Mouse (Mus musculus) liver, embryonic 13.5 days (tissue): ENCODE measurements at regions not wholly inside any gene's neighbourhood (a gene's known extent, or its start where the extent isn't known, plus 50 kb on each side); places are given as distances from the start of the nearest gene placed in this dataset.

Source experiments
- ATAC-seq: fragments of 200-750 bp; cut with Nextera tagmentation; 2 replicates; pipeline ENCODE4 v1.8.0; 2017; ENCODE audit warnings: low read depth, mild to moderate bottlenecking, moderate number of reproducible peaks, moderate library complexity
- DNase-seq: peaks from one replicate; pipeline ENCODE4 v3.0.0; 2022
- H3K27ac ChIP-seq: fragments of 300-500 bp; sonication (generic); 2 replicates; pipeline ENCODE4 v1.5.1; 2015; ENCODE audit warnings: moderate library complexity, mild to moderate bottlenecking, inconsistent platforms
- H3K27me3 ChIP-seq: fragments of 300-500 bp; sonication (generic); 2 replicates; pipeline ENCODE4 v1.6.1; 2015; ENCODE audit warnings: mild to moderate bottlenecking, inconsistent platforms
- H3K36me3 ChIP-seq: fragments of 300-500 bp; sonication (generic); 2 replicates; pipeline ENCODE4 v1.6.1; 2015; ENCODE audit warnings: mild to moderate bottlenecking, inconsistent platforms
- H3K4me1 ChIP-seq: fragments of 300-500 bp; sonication (generic); replicated peaks from 2 replicates; pipeline ENCODE4 v1.6.1; 2015; ENCODE audit warnings: inconsistent platforms
- H3K4me2 ChIP-seq: fragments of 300-500 bp; sonication (generic); 2 replicates; pipeline ENCODE4 v1.6.1; 2015; ENCODE audit warnings: inconsistent platforms, mild to moderate bottlenecking, moderate library complexity
- H3K4me3 ChIP-seq: fragments of 300-500 bp; sonication (generic); replicated peaks from 2 replicates; pipeline ENCODE4 v1.5.1; 2015; ENCODE audit warnings: mild to moderate bottlenecking, inconsistent platforms
- H3K9ac ChIP-seq: fragments of 300-500 bp; sonication (generic); 2 replicates; pipeline ENCODE4 v1.6.1; 2015; ENCODE audit warnings: mild to moderate bottlenecking, inconsistent platforms
- H3K9me3 ChIP-seq: fragments of 300-500 bp; sonication (generic); replicated peaks from 2 replicates; pipeline ENCODE4 v1.6.1; 2016; ENCODE audit warnings: inconsistent platforms
- WGBS: fragments of 180-500 bp; shearing (Covaris S2); methylation state at CpG from one replicate; pipeline ENCODE4 v1.1.7; 2015; ENCODE audit not compliant: insufficient replicate concordance; 5-methylcytosine and 5-hydroxymethylcytosine counted together

- peaks cover 52% of the 10 kb centered on the region for H3K27me3 ChIP-seq
- H3K27ac ChIP-seq, result no peak overlapping the region
- H3K9me3 ChIP-seq, result no peaks in the 10 kb centered on the region
- no peak overlapping the region for H3K4me3 ChIP-seq
- H3K36me3 ChIP-seq, result no peaks in the 10 kb centered on the region
- no peak overlapping the region for H3K9ac ChIP-seq
- H3K4me1 ChIP-seq, result no peaks in the 10 kb centered on the region
- ATAC-seq, result no peak
- no peak for DNase-seq
- no peak overlapping the region for H3K4me2 ChIP-seq
- WGBS, result 40% methylated on average over 15 of the region's 15 CpGs
Measured at GRCm38 (mm10) chr11:84760622-84761196, 58.6 kb downstream of the Mrm1 start.

- H3K4me3 ChIP-seq, result no peak overlapping the region
- H3K9me3 ChIP-seq, result no peaks in the 10 kb centered on the region
- no peaks in the 10 kb centered on the region for H3K36me3 ChIP-seq
- H3K27ac ChIP-seq, result no peak overlapping the region
- DNase-seq (no peak), ATAC-seq (no peak)
- no peak overlapping the region for H3K9ac ChIP-seq
- no peaks in the 10 kb centered on the region for H3K4me1 ChIP-seq
- H3K27me3 ChIP-seq, result peaks cover 40% of the 10 kb centered on the region
- no peak overlapping the region for H3K4me2 ChIP-seq
- WGBS, result 69% methylated on average over 5 of the region's 5 CpGs
Measured at GRCm38 (mm10) chr11:84759478-84759986, 59.8 kb downstream of the Mrm1 start.

GRCm38 (mm10) chr11:84752007-84752406, 67.3 kb downstream of the Mrm1 start:
- Histone ChIP-seq H3K36me3 (no peaks in the 10 kb centered on the region), H3K4me2 (no peak overlapping the region), H3K9ac (no peak overlapping the region), H3K27ac (no peak overlapping the region), H3K4me3 (no peak overlapping the region), H3K27me3 (peaks cover 12% of the 10 kb centered on the region; the same call in 1 of the 2 replicates), H3K4me1 (no peaks in the 10 kb centered on the region), H3K9me3 (no peaks in the 10 kb centered on the region)
- DNase-seq (no peak), ATAC-seq (no peak)
- 61% methylated on average over 6 of the region's 6 CpGs for WGBS

GRCm38 (mm10) chr11:84749490-84750349, 69.6 kb downstream of the Mrm1 start:
- no peak for ATAC-seq

GRCm38 (mm10) chr11:84738769-84739589, 80.3 kb downstream of the Mrm1 start:
- DNase-seq (no peak), ATAC-seq (no peak)
- no peak overlapping the region for H3K4me2 ChIP-seq

More at GRCm38 (mm10) chr11:84749490-84750349, 69.6 kb downstream of the Mrm1 start:
- 41% methylated on average over 12 of the region's 12 CpGs for WGBS
- Histone ChIP-seq H3K36me3 (no peaks in the 10 kb centered on the region), H3K4me3 (no peak overlapping the region), H3K4me2 (no peak overlapping the region), H3K4me1 (no peaks in the 10 kb centered on the region), H3K27ac (no peak overlapping the region), H3K9me3 (no peaks in the 10 kb centered on the region), H3K9ac (no peak overlapping the region), H3K27me3 (peaks cover 25% of the 10 kb centered on the region; the same call in 1 of the 2 replicates)
- DNase-seq, result no peak

GRCm38 (mm10) chr11:84738128-84738527, 81.2 kb downstream of the Mrm1 start:
- H3K4me1 ChIP-seq, result 0 out of 2 replicates have a peak, but pooled peaks cover 3% of the 10 kb centered on the region
- no peak overlapping the region for H3K27ac ChIP-seq
- no peak overlapping the region for H3K4me2 ChIP-seq
- H3K36me3 ChIP-seq, result no peaks in the 10 kb centered on the region
- H3K9ac ChIP-seq, result no peak overlapping the region
- WGBS, result 35% methylated on average over 3 of the region's 3 CpGs
- H3K9me3 ChIP-seq, result no peaks in the 10 kb centered on the region
- H3K27me3 ChIP-seq, result peaks cover 56% of the 10 kb centered on the region
- no peak overlapping the region for H3K4me3 ChIP-seq
- DNase-seq (no peak), ATAC-seq (no peak)

More at GRCm38 (mm10) chr11:84738769-84739589, 80.3 kb downstream of the Mrm1 start:
- no peak overlapping the region for H3K4me3 ChIP-seq
- WGBS, result 12% methylated on average over 17 of the region's 17 CpGs
- no peaks in the 10 kb centered on the region for H3K9me3 ChIP-seq
- H3K36me3 ChIP-seq, result no peaks in the 10 kb centered on the region
- no peak overlapping the region for H3K27ac ChIP-seq
- 0 out of 2 replicates have a peak, but pooled peaks cover 3% of the 10 kb centered on the region for H3K4me1 ChIP-seq
- H3K27me3 ChIP-seq, result peaks cover 56% of the 10 kb centered on the region
- H3K9ac ChIP-seq, result no peak overlapping the region

GRCm38 (mm10) chr11:84731890-84732289, 87.4 kb downstream of the Mrm1 start:
- ATAC-seq (no peak), DNase-seq (no peak)
- no peak overlapping the region for H3K4me3 ChIP-seq
- no peaks in the 10 kb centered on the region for H3K36me3 ChIP-seq
- H3K27ac ChIP-seq, result no peak overlapping the region
- H3K9ac ChIP-seq, result no peak overlapping the region
- H3K9me3 ChIP-seq, result no peaks in the 10 kb centered on the region
- H3K4me2 ChIP-seq, result no peak overlapping the region
- no peaks in the 10 kb centered on the region for H3K4me1 ChIP-seq
- peaks cover 36% of the 10 kb centered on the region for H3K27me3 ChIP-seq
- 56% methylated on average over 6 of the region's 6 CpGs for WGBS

DNA sequence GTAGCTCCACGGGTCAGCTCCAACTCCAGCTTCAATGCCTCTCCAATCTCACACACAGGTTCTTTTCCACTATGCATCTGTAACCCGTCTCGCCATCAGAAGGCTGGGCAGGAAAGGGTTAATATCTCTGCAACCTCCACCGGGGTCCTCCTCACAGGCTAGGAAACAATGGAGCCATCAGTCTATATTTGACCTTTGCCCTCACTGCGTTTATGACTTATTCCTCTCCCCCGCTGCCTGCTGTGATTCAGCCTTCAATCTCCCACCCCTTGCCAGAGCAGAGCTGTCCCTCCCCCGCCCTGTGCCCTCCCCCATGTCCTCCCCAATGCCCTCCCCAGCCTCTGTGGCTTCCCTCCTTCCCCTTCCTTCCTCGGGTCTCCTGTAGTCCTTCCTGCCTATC, 89.1 kb downstream of the Mrm1 start:
- no peak overlapping the region for H3K4me2 ChIP-seq
- H3K36me3 ChIP-seq, result no peaks in the 10 kb centered on the region
- ATAC-seq (no peak), DNase-seq (no peak)
- WGBS, result 35% methylated on average over 8 of the region's 8 CpGs
- H3K9ac ChIP-seq, result no peak overlapping the region
- no peak overlapping the region for H3K27ac ChIP-seq
- no peaks in the 10 kb centered on the region for H3K9me3 ChIP-seq
- peaks cover 9% of the 10 kb centered on the region for H3K4me1 ChIP-seq
- peaks cover 35% of the 10 kb centered on the region for H3K27me3 ChIP-seq
- no peak overlapping the region for H3K4me3 ChIP-seq

- no peaks in the 10 kb centered on the region for H3K36me3 ChIP-seq
Measured at GRCm38 (mm10) chr11:84729189-84729588, 90.1 kb downstream of the Mrm1 start.

DNA sequence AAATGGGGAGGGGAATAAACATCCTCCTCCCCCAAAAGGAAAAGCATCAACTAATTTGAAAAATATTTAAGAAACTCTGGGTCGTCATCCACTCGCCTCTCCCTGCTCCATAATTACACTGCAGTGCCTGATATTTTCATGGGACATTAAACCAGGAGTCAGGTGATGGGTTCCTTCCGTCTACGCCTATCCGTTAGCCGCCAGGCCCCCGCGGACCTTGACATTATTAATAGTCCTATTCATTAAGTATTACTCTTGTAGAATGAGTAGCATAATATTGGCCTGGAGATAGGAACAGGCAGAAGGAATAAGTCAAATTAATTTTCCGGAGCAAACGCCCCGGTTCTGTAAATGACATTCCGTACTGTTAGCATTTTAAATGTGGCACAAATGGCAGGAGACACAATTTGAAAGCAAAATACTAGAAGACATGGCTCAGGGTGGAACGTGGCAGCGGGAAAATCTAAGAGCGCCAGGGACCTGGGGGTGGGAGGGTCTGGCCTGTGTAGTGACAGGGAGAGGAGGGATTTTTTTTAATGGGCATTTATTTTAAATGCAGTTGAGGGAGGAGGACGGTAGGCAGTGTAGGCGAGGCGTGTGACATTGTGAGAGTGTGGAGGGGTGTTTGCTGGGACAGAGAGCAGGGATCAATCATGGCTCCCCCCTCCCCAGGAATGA, 93.2 kb downstream of the Mrm1 start:
- Histone ChIP-seq H3K36me3 (no peaks in the 10 kb centered on the region), H3K27ac (no peak overlapping the region), H3K4me2 (no peak overlapping the region; the same call in 1 of the 2 replicates), H3K4me1 (peaks cover 48% of the 10 kb centered on the region), H3K9me3 (no peaks in the 10 kb centered on the region), H3K4me3 (no peak overlapping the region), H3K27me3 (peaks cover 31% of the 10 kb centered on the region), H3K9ac (no peak overlapping the region)
- DNase-seq (no peak), ATAC-seq (no peak)
- 66% methylated on average over 18 of the region's 18 CpGs for WGBS

More at GRCm38 (mm10) chr11:84729189-84729588, 90.1 kb downstream of the Mrm1 start:
- no peak overlapping the region for H3K27ac ChIP-seq
- no peak overlapping the region for H3K4me2 ChIP-seq
- no peak overlapping the region for H3K4me3 ChIP-seq
- H3K9me3 ChIP-seq, result no peaks in the 10 kb centered on the region
- ATAC-seq, result no peak
- H3K27me3 ChIP-seq, result peaks cover 32% of the 10 kb centered on the region
- H3K4me1 ChIP-seq, result peaks cover 20% of the 10 kb centered on the region
- 9% methylated on average over 2 of the region's 2 CpGs for WGBS
- peak; percentile 28 for DNase-seq
- H3K9ac ChIP-seq, result no peak overlapping the region
